Mouse (Mus musculus) neural tube, embryonic 10.5 days (tissue): ENCODE results near the gene Pla2g4e.
A peak's percentile ranks its signal among the peaks of the same experiment; 100 is the strongest.
"Not testable (repeated sequence)": the region's sequence is repeated elsewhere in the genome, so short reads cannot be mapped to it uniquely, and the experiment has no call there.

ENCODE experiments used
- DNase-seq: peaks from one replicate; pipeline ENCODE4 v3.0.0-alpha.2; 2017; ENCODE audit warnings: low spot score; ENCODE audit errors: extremely low spot score

Pla2g4e gene

GRCm38 (mm10) chr2:120244679-120245420, at the start of gene Pla2g4e:
Pla2g4e (minus strand) TSS chr2:120245335.
- DNase-seq: peak; percentile 44

GRCm38 (mm10) chr2:120291471-120292078, 46.4 kb upstream of the Pla2g4e start:
- DNase-seq: no peak

GRCm38 (mm10) chr2:120288995-120289394, 43.9 kb upstream of the Pla2g4e start, which contains the start of gene Pla2g4d:
Pla2g4d (minus strand) TSS chr2:120289197.
- no peak for DNase-seq

GRCm38 (mm10) chr2:120288401-120288800, 43.3 kb upstream of the Pla2g4e start:
- no peak for DNase-seq

- no peak for DNase-seq
Measured at GRCm38 (mm10) chr2:120285639-120286038, 40.5 kb upstream of the Pla2g4e start.

GRCm38 (mm10) chr2:120284705-120285104, 39.6 kb upstream of the Pla2g4e start:
- no peak for DNase-seq

GRCm38 (mm10) chr2:120284094-120284493, 39.0 kb upstream of the Pla2g4e start:
- no peak for DNase-seq

- DNase-seq: no peak
Measured at GRCm38 (mm10) chr2:120283550-120283949, 38.4 kb upstream of the Pla2g4e start.

GRCm38 (mm10) chr2:120281221-120281620, 36.1 kb upstream of the Pla2g4e start:
- DNase-seq: no peak

GRCm38 (mm10) chr2:120279961-120280360, 34.8 kb upstream of the Pla2g4e start:
- DNase-seq: peak; percentile 63

GRCm38 (mm10) chr2:120276951-120277350, 31.8 kb upstream of the Pla2g4e start:
- no peak for DNase-seq

GRCm38 (mm10) chr2:120268635-120269034, 23.5 kb upstream of the Pla2g4e start:
- DNase-seq: peak; percentile 19

GRCm38 (mm10) chr2:120265523-120265922, 20.4 kb upstream of the Pla2g4e start:
- DNase-seq: no peak

- no peak for DNase-seq
Measured at GRCm38 (mm10) chr2:120264858-120265257, 19.7 kb upstream of the Pla2g4e start.

GRCm38 (mm10) chr2:120262876-120263275, 17.7 kb upstream of the Pla2g4e start:
- DNase-seq: no peak

GRCm38 (mm10) chr2:120261346-120261745, 16.2 kb upstream of the Pla2g4e start:
- no peak for DNase-seq

- DNase-seq: no peak
Measured at GRCm38 (mm10) chr2:120256259-120256658, 11.1 kb upstream of the Pla2g4e start.

- DNase-seq: no peak
Measured at GRCm38 (mm10) chr2:120252644-120253043, 7.5 kb upstream of the Pla2g4e start.

- no peak for DNase-seq
Measured at GRCm38 (mm10) chr2:120245421-120246016, 384 bp upstream of the Pla2g4e start.

GRCm38 (mm10) chr2:120243995-120244394, 1.1 kb downstream of the Pla2g4e start:
- DNase-seq: no peak

- no peak for DNase-seq
Measured at GRCm38 (mm10) chr2:120242791-120243467, 2.2 kb downstream of the Pla2g4e start.

GRCm38 (mm10) chr2:120238733-120239132, 6.4 kb downstream of the Pla2g4e start:
- DNase-seq: not testable (repeated sequence)
